Comparison of ENCODE assay signal across 8 mouse cellular contexts in genomic region chr1:19209776-19210175, GRCm38 (mm10). TPM values are rescaled to one million over a fixed set of nuclear protein-coding genes. Genes with fewer than 3 reads are reported as not detected.
A peak's percentile ranks its signal among the peaks of the same experiment; 100 is the strongest.
DNase-seq lines count a peak whose midpoint lies in the region; ATAC-seq lines count a peak whose summit lies in the region.

No protein-coding gene starts in this region.

- peak overlapping the region; percentile 88 for H3K4me3 ChIP-seq in megakaryocyte, embryonic 14.5 days (replicated peaks)
- peak overlapping the region; percentile 14; the same call in 1 of the 2 replicates for H3K4me3 ChIP-seq in forebrain, embryonic 15.5 days
- H3K4me3 ChIP-seq in stomach, embryonic 16.5 days (replicated peaks; ENCODE audit: low read length): peak overlapping the region; percentile 31

- 0% methylated on average over 31 of the region's 31 CpGs for WGBS in forebrain, embryonic 15.5 days
- 1% methylated on average over 31 of the region's 31 CpGs for WGBS in stomach, embryonic 16.5 days

- H3K4me1 ChIP-seq in megakaryocyte, embryonic 14.5 days: peaks cover 11% of the 10 kb centered on the region
- peaks cover 8% of the 10 kb centered on the region for H3K4me1 ChIP-seq in forebrain, embryonic 15.5 days
- H3K4me1 ChIP-seq in stomach, embryonic 16.5 days (ENCODE audit: control insufficient read depth, insufficient read depth, low read length): no peaks in the 10 kb centered on the region

- H3K9me3 ChIP-seq in megakaryocyte, embryonic 14.5 days: peaks cover 5% of the 10 kb centered on the region; the same call in 1 of the 2 replicates
- no peaks in the 10 kb centered on the region for H3K9me3 ChIP-seq in forebrain, embryonic 15.5 days
- H3K9me3 ChIP-seq in stomach, embryonic 16.5 days (replicated peaks; ENCODE audit: control insufficient read depth, low read length): no peaks in the 10 kb centered on the region

- H3K27me3 ChIP-seq in megakaryocyte, embryonic 14.5 days (replicated peaks): peaks cover 67% of the 10 kb centered on the region
- peaks cover 57% of the 10 kb centered on the region for H3K27me3 ChIP-seq in forebrain, embryonic 15.5 days
- H3K27me3 ChIP-seq in stomach, embryonic 16.5 days (ENCODE audit: control insufficient read depth, insufficient read depth, low read length): peaks cover 60% of the 10 kb centered on the region

- no peak overlapping the region for H3K9ac ChIP-seq in forebrain, embryonic 15.5 days (replicated peaks)
- H3K9ac ChIP-seq in stomach, embryonic 16.5 days (ENCODE audit: low read length): no peak overlapping the region

- no peak overlapping the region; the same call in 1 of the 2 replicates for H3K4me2 ChIP-seq in forebrain, embryonic 15.5 days (replicated peaks)
- H3K4me2 ChIP-seq in stomach, embryonic 16.5 days (ENCODE audit: low read depth, low read length): peak overlapping the region; percentile 43

- no peak for ATAC-seq in megakaryocyte, adult 5-6 weeks (ENCODE audit: poor library complexity, severe bottlenecking)
- no peak for ATAC-seq in forebrain, embryonic 15.5 days (replicated peaks)
- ATAC-seq in stomach, embryonic 16.5 days (ENCODE audit: insufficient read depth, low FRiP score): no peak
- ATAC-seq in cerebellum, adult (ENCODE audit: insufficient number of reproducible peaks, low FRiP score, low TSS enrichment): no peak
- no peak for ATAC-seq in erythroid progenitor cell, adult 5-6 weeks (replicated peaks; ENCODE audit: low FRiP score, poor library complexity, severe bottlenecking)

- DNase-seq in liver: peak; percentile 17
- no peak for DNase-seq in cerebellum, postnatal 36 days

- no peaks in the 10 kb centered on the region for H3K36me3 ChIP-seq in megakaryocyte, embryonic 14.5 days (replicated peaks; ENCODE audit: low read length)
- H3K36me3 ChIP-seq in forebrain, embryonic 15.5 days: no peaks in the 10 kb centered on the region
- no peaks in the 10 kb centered on the region for H3K36me3 ChIP-seq in stomach, embryonic 16.5 days (ENCODE audit: control insufficient read depth, insufficient read depth, low read length)

- H3K27ac ChIP-seq in forebrain, embryonic 15.5 days (replicated peaks): no peak overlapping the region
- no peak overlapping the region for H3K27ac ChIP-seq in stomach, embryonic 16.5 days (ENCODE audit: low read length)

RNA-seq across cellular contexts. Expression of gene Tfap2b, which starts 1.1 kb away (rescaled TPM):
- not detected in 2 replicates for polyA plus RNA-seq in megakaryocyte, embryonic 14.5 days (2012; ENCODE audit: insufficient read depth, low replicate concordance)
- total RNA-seq in megakaryocyte, adult 5-6 weeks (2015): not detected in 2 replicates
- total RNA-seq in megakaryocyte, adult 5-6 weeks (2017): not detected in 2 replicates
- 1.9 and 3.8 TPM in 2 replicates for polyA plus RNA-seq in forebrain, embryonic 15.5 days (2015; fragmentation: Nextera tagmentation; extraction: Ambion mirVana)
- polyA plus RNA-seq in stomach, embryonic 16.5 days (2015; fragmentation: Nextera tagmentation; extraction: Ambion mirVana): 0.08 and 0.11 TPM in 2 replicates
- total RNA-seq in erythroid progenitor cell, adult 5-6 weeks (2015; ENCODE audit: low replicate concordance): not detected in 2 replicates
- total RNA-seq in erythroid progenitor cell, adult 5-6 weeks (2017; ENCODE audit: low replicate concordance): not detected in 2 replicates

Comparison
In these comparisons a context has a peak if more than half of its experiments do, and no peak if none do; other contexts are left out.
1. H3K4me3 ChIP-seq: peak in every context shown above with its lines; median percentile 88 in megakaryocyte, embryonic 14.5 days; 31 in stomach, embryonic 16.5 days; 14 in forebrain, embryonic 15.5 days.